Mouse (Mus musculus) MEL (cell line): Measurements from ENCODE around the gene Zfp383.

Experiments used
- CHD1 ChIP-seq: IDR thresholded peaks from 2 replicates; pipeline ENCODE4 v1.6.1; 2012; ENCODE audit warnings: low read depth, mild to moderate bottlenecking, inconsistent platforms, low read length, improper control_type of control experiment
- CTCF ChIP-seq, 3 experiments: IDR thresholded peaks in 2 of 3; conservative IDR thresholded peaks in 1 of 3; 2 replicates each; pipeline ENCODE4 v1.5.1; 2011 to 2012; ENCODE audit warnings: low read length in 3 of 3, low read depth in 2 of 3, mild to moderate bottlenecking in 2 of 3, improper control_type of control experiment in 1 of 3, inconsistent platforms in 1 of 3, mixed read lengths in 1 of 3, moderate library complexity in 1 of 3; ENCODE audit not compliant: control insufficient read depth in 1 of 3, insufficient read depth in 1 of 3, poor library complexity in 1 of 3, severe bottlenecking in 1 of 3
- ELF1 ChIP-seq: IDR thresholded peaks from 2 replicates; pipeline ENCODE4 v1.6.1; 2014; ENCODE audit warnings: low read depth, mild to moderate bottlenecking, inconsistent platforms, low read length, improper control_type of control experiment, moderate library complexity
- EP300 ChIP-seq, 2 experiments: IDR thresholded peaks; 2 replicates each; pipeline ENCODE4 v1.6.1; 2011; ENCODE audit warnings: improper control_type of control experiment in 2 of 2, low read length in 2 of 2, low read depth in 1 of 2, mild to moderate bottlenecking in 1 of 2
- ETS1 ChIP-seq: IDR thresholded peaks from 2 replicates; pipeline ENCODE4 v1.6.1; 2012; ENCODE audit warnings: low read depth, mild to moderate bottlenecking, inconsistent platforms, low read length, improper control_type of control experiment, moderate library complexity
- KAT2A ChIP-seq: conservative IDR thresholded peaks from 2 replicates; pipeline ENCODE4 v1.6.1; 2012; ENCODE audit warnings: low read depth, low read length, improper control_type of control experiment, inconsistent platforms
- MAZ ChIP-seq: IDR thresholded peaks from 2 replicates; pipeline ENCODE4 v1.6.1; 2012; ENCODE audit warnings: low read depth, mild to moderate bottlenecking, inconsistent platforms, low read length, improper control_type of control experiment
- MYC ChIP-seq: IDR thresholded peaks from 2 replicates; pipeline ENCODE4 v1.6.1; 2011; ENCODE audit warnings: low read depth, mild to moderate bottlenecking, low read length, improper control_type of control experiment, moderate library complexity
- NELFE ChIP-seq: IDR thresholded peaks from 2 replicates; pipeline ENCODE4 v1.6.1; 2011; ENCODE audit warnings: low read depth, low read length, improper control_type of control experiment
- NRF1 ChIP-seq: IDR thresholded peaks from 2 replicates; pipeline ENCODE4 v1.6.1; 2014; ENCODE audit warnings: low read depth, mild to moderate bottlenecking, inconsistent platforms, low read length, improper control_type of control experiment, moderate library complexity; ENCODE audit not compliant: poor library complexity, insufficient read depth, severe bottlenecking
- POLR2A ChIP-seq, 2 experiments: IDR thresholded peaks; 2 replicates each; pipeline ENCODE4 v1.6.1; 2011 to 2012; ENCODE audit warnings: low read length in 2 of 2, mild to moderate bottlenecking in 2 of 2, control low read depth in 1 of 2, improper control_type of control experiment in 1 of 2, low read depth in 1 of 2, moderate library complexity in 1 of 2; ENCODE audit not compliant: control insufficient read depth in 1 of 2, insufficient read depth in 1 of 2, poor library complexity in 1 of 2
- POLR2AphosphoS2 ChIP-seq: IDR thresholded peaks from 2 replicates; pipeline ENCODE4 v1.6.1; 2011; ENCODE audit warnings: low read length, improper control_type of control experiment
- POLR2AphosphoS5 ChIP-seq: IDR thresholded peaks from 2 replicates; pipeline ENCODE4 v1.6.1; 2012; ENCODE audit warnings: low read depth, borderline replicate concordance, mild to moderate bottlenecking, inconsistent platforms, low read length, moderate library complexity, mixed read lengths
- RAD21 ChIP-seq: IDR thresholded peaks from 2 replicates; pipeline ENCODE4 v1.6.1; 2011; ENCODE audit warnings: mild to moderate bottlenecking, low read depth, low read length, improper control_type of control experiment

DNA sequence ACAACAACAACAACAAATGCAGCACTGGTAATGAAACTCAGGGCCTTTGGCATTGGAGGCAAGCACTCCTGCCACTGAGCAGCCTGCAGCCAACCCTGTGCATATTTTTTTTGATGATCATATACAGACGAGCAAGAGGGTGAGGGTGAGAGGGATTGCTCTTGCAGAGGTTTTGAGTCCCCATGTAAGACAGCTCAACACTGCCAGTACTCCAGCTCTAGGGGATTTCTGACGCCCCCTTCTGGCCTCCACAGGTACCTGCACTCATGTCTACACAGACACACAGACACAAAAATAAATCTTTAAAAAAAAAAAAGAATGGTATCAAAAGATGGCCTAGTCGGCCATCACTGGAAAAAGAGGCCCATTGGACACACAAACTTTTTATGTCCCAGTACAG lies 51.0 kb downstream of the Zfp383 start:
- TF ChIP-seq ETS1 (no peak), CTCF (IDR thresholded peaks at IDR 0.05 in 2 of 3, conservative IDR thresholded peaks at IDR 0.05 in 1 of 3; ENCODE audit: control insufficient read depth in 1 of 3, insufficient read depth in 1 of 3, low read depth in 2 of 3, low read length in 3 of 3, poor library complexity in 1 of 3, severe bottlenecking in 1 of 3) (no peak; a peak in 1 of 6 replicates), NRF1 (no peak), KAT2A (no peak), NELFE (no peak), POLR2A (IDR thresholded peaks at IDR 0.05; ENCODE audit: control insufficient read depth in 1 of 2, insufficient read depth in 1 of 2, low read depth in 1 of 2, low read length in 2 of 2, poor library complexity in 1 of 2) (no peak), MYC (no peak), ELF1 (no peak), MAZ (no peak), RAD21 (no peak), EP300 (IDR thresholded peaks at IDR 0.05; ENCODE audit: low read depth in 1 of 2, low read length in 2 of 2) (no peak), CHD1 (no peak), POLR2AphosphoS2 (no peak), POLR2AphosphoS5 (no peak)
